Mouse (Mus musculus) left cerebral cortex, adult 11 months (tissue): Measurements from ENCODE around the gene Trim80.
"Not testable (repeated sequence)": the region's sequence is repeated elsewhere in the genome, so short reads cannot be mapped to it uniquely, and the experiment has no call there.

ENCODE experiments used
- DNase-seq: peaks from one replicate; pipeline ENCODE4 v3.0.0; 2022; ENCODE audit warnings: low spot score

Trim80 gene

DNA sequence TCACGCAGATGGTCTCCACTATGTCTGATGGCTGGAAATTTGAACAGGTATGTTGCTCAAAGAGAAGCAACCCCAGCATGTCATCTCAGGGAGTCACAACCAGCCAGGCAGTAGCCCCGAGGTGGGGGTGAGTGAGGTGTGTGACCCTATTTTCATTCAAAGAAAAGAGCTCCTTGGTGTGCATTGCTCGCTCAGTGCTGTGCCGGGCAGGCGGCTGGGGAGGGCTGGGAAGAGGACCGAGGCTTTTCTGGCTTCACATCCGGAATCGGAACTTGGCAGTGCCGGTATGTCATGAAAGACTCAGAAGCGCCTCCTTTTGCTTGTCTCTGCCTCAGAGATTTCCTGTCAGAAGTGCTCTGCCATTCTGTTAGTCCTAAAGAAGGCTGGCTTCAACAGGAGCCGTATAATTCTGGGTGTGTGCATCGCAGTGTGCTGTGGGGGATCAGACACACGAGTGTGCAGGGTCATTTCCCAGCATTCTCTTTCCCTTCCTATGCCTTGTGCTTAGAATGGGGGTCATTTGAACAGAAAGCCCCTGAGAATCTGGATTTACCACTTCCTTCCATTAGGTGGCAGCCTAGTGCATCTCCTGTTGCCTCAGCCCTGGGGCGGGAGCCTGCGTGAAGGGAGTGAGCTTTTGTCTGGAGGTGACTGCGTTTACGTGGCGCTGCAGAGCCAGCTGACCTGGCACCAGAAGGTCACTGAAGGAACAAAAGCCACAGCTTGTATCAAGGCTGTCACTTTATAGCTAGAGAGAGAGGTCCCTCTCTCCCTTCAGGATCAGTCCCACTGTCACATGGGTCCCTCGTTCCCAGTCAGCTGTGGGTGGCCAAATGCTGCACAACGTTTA is 12.6 kb upstream of the Trim80 start:
- DNase-seq, result no peak

- DNase-seq, result no peak
Observed at GRCm38 (mm10) chr11:115429307-115429706, 11.0 kb upstream of the Trim80 start.

DNA sequence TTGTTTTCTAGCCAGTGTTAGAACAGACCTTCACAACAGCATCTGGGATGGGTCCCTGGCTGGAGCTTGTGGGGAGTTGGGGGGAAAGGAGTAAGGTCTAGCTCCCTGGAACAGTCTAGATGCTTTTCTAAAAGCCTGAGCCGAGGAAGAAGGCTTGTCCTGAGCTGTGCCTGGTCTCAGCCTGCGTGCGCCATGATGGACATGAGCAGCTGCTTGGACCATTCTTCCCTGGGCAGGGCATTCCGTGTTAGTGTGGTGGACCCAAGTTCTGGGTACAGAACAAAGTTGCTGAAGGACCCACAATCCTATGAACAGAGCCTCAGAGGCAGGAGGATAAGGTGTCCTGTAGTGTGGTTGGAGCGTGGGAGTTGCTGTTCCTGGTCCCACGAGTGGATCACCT is 9.8 kb upstream of the Trim80 start:
- no peak for DNase-seq

DNA sequence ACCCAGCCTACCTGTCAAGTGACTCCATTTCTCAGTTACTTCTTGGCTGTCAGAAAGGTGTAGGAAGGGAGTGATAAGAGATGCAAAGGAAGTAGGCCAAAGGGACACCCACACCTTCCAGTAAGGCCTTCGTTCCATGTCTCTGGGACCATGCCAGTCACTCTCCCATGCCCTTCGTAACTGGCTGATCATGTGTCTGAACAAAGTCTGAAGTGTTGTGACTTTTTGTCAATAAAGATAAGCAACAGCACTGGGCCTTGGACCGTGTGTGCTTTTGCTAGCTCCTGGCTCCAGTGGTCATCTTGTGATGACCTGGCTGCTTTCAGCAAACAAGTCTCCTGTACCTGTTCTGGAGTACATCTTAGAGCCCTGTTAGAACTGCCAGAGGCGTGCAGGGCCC is 7.5 kb upstream of the Trim80 start:
- no peak for DNase-seq

GRCm38 (mm10) chr11:115433342-115433741 is 7.0 kb upstream of the Trim80 start:
- no peak for DNase-seq

- no peak for DNase-seq
Observed at GRCm38 (mm10) chr11:115435596-115436337, 4.6 kb upstream of the Trim80 start.

GRCm38 (mm10) chr11:115437571-115438122 is 2.7 kb upstream of the Trim80 start:
- DNase-seq, result no peak

- no peak for DNase-seq
Observed at GRCm38 (mm10) chr11:115439326-115439725, 1.0 kb upstream of the Trim80 start.

DNA sequence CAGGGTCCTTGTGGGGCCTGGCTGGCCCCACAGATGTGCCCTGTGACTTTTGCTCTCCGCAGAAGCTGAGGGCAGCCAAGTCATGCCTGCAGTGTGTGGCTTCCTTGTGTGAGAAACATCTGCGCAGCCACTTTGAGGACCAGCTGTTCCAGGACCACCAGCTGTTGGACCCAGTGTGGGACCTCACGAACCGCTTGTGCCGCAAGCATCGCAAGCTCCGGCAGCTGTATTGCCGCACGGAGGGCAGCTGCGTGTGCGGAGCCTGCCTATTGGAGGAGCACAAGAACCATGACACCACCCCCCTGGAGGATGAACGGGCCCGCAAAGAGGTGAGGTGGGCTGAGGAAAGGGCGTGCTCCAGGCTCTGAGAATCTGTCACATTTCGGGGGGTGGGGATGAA is 1.1 kb downstream of the Trim80 start:
- DNase-seq, result no peak

- no peak for DNase-seq
Observed at GRCm38 (mm10) chr11:115446906-115447305, 6.6 kb downstream of the Trim80 start.

GRCm38 (mm10) chr11:115447321-115447885 is 7.1 kb downstream of the Trim80 start:
- no peak for DNase-seq

DNA sequence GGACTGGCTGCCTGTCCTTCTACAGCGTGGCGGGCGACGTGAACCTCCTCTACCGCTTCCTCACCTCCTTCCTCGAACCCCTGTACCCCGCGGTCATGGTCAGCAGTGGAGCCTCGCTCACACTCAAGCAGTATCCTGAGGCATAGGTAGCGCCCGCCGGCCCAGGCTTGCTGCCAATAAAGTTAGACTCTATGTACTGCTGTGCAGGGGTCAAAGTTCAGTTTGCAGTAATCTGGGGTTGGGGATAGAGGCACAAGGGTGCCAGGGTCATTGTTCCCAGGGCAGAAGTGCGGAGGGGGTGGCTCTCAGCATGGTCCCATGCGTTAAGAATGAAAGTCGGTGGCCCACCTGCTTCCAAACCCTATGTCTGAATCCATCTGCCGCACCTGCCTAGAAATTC is 7.7 kb downstream of the Trim80 start:
- DNase-seq, result no peak

GRCm38 (mm10) chr11:115448998-115449397 is 8.7 kb downstream of the Trim80 start:
- no peak for DNase-seq

DNA sequence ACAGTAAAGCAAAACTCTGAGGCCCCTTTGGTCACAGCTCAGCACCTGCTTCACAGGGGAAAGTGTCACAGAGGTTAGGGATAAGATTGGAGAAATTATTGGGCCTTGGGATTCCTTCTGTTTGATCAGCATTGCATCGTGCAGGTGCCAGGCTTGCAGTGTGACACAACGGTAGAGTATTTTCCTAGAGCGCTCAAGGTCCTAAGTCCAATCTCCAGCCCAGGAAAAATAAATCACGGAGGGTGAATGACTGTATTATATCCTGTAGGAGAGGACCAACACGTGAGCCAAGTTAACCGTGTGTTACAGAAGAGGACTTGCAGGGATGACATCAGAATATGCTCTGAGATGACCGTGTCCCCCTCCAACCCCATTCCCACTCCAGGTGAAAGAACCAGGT is 9.8 kb downstream of the Trim80 start:
- no peak for DNase-seq

- no peak for DNase-seq
Observed at GRCm38 (mm10) chr11:115451781-115452241, 11.5 kb downstream of the Trim80 start.

DNA sequence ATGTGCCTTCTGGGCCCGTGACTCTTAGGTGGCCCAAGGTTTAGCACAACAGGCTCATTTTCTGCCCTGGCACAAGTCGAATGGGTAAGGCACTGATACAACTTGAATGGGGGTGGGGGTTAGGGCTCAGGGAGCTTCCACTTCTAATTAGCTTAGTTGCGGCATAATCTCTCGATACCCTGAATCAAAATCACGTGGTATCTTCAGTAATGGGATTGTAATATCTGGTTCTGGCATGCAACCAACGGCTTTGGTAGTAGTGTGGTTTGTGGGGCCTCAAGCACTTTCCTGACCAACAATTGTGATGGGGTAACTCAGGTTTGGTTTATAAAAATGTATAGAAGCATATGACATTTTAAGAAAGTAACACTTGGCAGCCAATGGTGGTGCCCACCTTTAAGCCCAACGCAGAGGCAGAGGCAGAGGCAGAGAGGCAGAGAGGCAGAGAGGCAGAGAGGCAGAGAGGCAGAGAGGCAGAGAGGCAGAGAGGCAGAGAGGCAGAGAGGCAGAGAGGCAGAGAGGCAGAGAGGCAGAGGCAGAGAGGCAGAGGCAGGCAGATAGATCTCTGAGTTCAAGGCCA is 12.0 kb downstream of the Trim80 start:
- DNase-seq, result no peak

DNA sequence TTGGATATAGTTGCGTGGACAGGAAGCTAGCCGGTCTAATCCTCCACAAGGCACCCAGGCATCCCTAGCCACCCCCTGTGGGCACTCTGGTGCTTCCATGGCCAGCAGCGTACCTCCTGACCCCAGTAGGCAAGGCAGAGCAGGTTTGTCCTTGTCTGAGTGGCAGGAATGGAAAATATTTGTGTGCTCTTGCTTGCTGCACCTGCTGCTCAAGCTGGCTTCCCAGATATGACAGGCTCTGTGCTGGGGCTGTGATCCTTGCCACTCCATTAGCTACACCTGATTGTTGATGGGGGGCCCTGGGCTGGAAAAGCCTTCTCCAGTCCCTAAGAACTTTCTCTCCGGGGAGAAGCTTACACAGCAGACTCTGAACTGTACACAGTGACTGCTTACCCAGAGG is 13.0 kb downstream of the Trim80 start:
- no peak for DNase-seq

- not testable (repeated sequence) for DNase-seq
Observed at GRCm38 (mm10) chr11:115454822-115455221, 14.5 kb downstream of the Trim80 start.

DNA sequence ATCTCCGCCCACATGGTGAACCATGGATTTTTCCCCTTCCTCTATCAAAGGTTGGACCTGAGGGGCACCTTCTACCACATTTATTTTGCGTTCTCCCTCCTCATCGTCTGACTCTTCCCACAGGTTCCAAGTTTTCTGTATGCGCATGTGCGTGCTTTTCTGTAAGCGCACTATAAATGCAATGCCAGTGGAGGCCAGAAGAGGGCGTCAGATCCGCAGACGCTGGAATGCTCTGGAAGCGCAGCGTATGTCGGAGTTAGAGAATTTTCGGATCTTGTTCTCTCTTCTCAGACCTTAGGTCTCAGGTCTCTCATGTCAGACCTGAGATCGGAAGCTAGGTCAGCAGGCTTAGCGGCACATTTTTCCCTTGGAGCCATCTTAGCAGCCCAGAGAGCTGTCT is 15.3 kb downstream of the Trim80 start:
- no peak for DNase-seq

DNA sequence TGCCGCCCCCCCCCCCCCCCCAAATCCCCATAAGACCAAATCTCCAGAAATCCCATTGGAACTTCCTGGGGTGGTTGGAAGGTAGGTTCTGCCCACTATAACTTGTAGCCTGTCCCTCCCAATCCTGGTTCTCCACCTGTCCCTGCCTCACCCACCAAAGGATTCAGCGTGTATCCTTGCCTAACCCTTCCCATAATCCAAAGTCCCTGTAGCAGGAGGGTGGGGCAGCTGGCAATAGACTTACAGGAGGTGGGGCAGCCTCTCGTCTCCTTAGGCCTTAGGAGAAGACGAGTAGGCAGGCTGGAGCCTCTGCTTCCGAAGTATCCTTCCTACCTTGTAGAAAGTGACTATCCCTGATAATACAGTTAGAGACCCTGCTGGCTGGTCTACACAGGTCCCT is 15.8 kb downstream of the Trim80 start:
- DNase-seq, result no peak

- DNase-seq, result no peak
Observed at GRCm38 (mm10) chr11:115457405-115457804, 17.1 kb downstream of the Trim80 start.

- DNase-seq, result no peak
Observed at GRCm38 (mm10) chr11:115460976-115461375, 20.6 kb downstream of the Trim80 start.
